Mouse (Mus musculus): ENCODE measurements around the gene Diras2. TPM values are rescaled to one million over a fixed set of nuclear protein-coding genes. Genes with fewer than 3 reads are reported as not detected.

Diras2 gene
- total RNA-seq, 2 experiments from 2014 or later: 3.8 to 4.3 TPM

GRCm38 (mm10) chr13:52552822-52553477 lies 21.9 kb upstream of the Diras2 start:
- no peak for DNase-seq

GRCm38 (mm10) chr13:52551275-52551674 lies 20.2 kb upstream of the Diras2 start:
- DNase-seq: no peak

GRCm38 (mm10) chr13:52550690-52551193 lies 19.7 kb upstream of the Diras2 start:
- DNase-seq: no peak

GRCm38 (mm10) chr13:52546288-52546687 lies 15.2 kb upstream of the Diras2 start:
- DNase-seq: no peak

- DNase-seq: no peak
Observed at GRCm38 (mm10) chr13:52542636-52543035, 11.6 kb upstream of the Diras2 start.

GRCm38 (mm10) chr13:52542036-52542526 lies 11.0 kb upstream of the Diras2 start:
- DNase-seq: no peak

GRCm38 (mm10) chr13:52541385-52542035 lies 10.4 kb upstream of the Diras2 start:
- no peak for DNase-seq

GRCm38 (mm10) chr13:52539461-52539860 lies 8.4 kb upstream of the Diras2 start:
- DNase-seq: no peak

GRCm38 (mm10) chr13:52538588-52539116 lies 7.6 kb upstream of the Diras2 start:
- no peak for DNase-seq

- DNase-seq: no peak
Observed at GRCm38 (mm10) chr13:52537754-52538587, 6.9 kb upstream of the Diras2 start.

- peak; percentile 59 to 71 for DNase-seq
Observed at GRCm38 (mm10) chr13:52535542-52535941, 4.5 kb upstream of the Diras2 start.

GRCm38 (mm10) chr13:52533644-52534043 lies 2.6 kb upstream of the Diras2 start:
- no peak for DNase-seq

- DNase-seq: peak; percentile 84
Observed at GRCm38 (mm10) chr13:52530008-52530945, 802 bp downstream of the Diras2 start.

- no peak for DNase-seq
Observed at GRCm38 (mm10) chr13:52529188-52529972, 1.7 kb downstream of the Diras2 start.

GRCm38 (mm10) chr13:52528786-52529185 lies 2.3 kb downstream of the Diras2 start:
- DNase-seq: no peak

GRCm38 (mm10) chr13:52528281-52528680 lies 2.8 kb downstream of the Diras2 start:
- no peak for DNase-seq

GRCm38 (mm10) chr13:52526249-52527035 lies 4.6 kb downstream of the Diras2 start:
- no peak for DNase-seq

- no peak for DNase-seq
Observed at GRCm38 (mm10) chr13:52524313-52524712, 6.8 kb downstream of the Diras2 start.

- DNase-seq: no peak
Observed at GRCm38 (mm10) chr13:52521176-52521575, 9.9 kb downstream of the Diras2 start.

Measured in adrenal gland, postnatal 36 days (tissue).